ENCODE assay signal across 8 mouse cellular contexts in genomic region chr6:73249049-73249422, GRCm38 (mm10). TPM values are rescaled to one million over a fixed set of nuclear protein-coding genes. Genes with fewer than 3 reads are reported as not detected.
DNase-seq lines count a peak whose midpoint lies in the region; ATAC-seq lines count a peak whose summit lies in the region.

No protein-coding gene starts in this region.

- no peaks in the 10 kb centered on the region for H3K9me3 ChIP-seq in heart, embryonic 15.5 days (replicated peaks)
- no peaks in the 10 kb centered on the region for H3K9me3 ChIP-seq in midbrain, embryonic 14.5 days (ENCODE audit: control insufficient read depth, low read length)

- peak overlapping the region; percentile 94 for H3K4me3 ChIP-seq in heart, embryonic 15.5 days
- peak overlapping the region; percentile 95 for H3K4me3 ChIP-seq in midbrain, embryonic 14.5 days (replicated peaks; ENCODE audit: low read depth, low read length)

- WGBS in heart, embryonic 15.5 days, result 2% methylated on average over 12 of the region's 12 CpGs
- WGBS in midbrain, embryonic 14.5 days, result 11% methylated on average over 12 of the region's 12 CpGs

- ATAC-seq in heart, embryonic 15.5 days (replicated peaks; ENCODE audit: insufficient number of reproducible peaks, insufficient read depth, low FRiP score, low read depth), result no peak
- ATAC-seq in midbrain, embryonic 14.5 days (ENCODE audit: low FRiP score, low TSS enrichment), result peak; percentile 13; the same call in 1 of the 2 replicates

- peak; percentile 19 for DNase-seq in thymus, postnatal 0 days (ENCODE audit: low spot score)
- DNase-seq in thymus, postnatal 10 days (ENCODE audit: low spot score in 2 of 2), result no peak
- peak; percentile 51 to 58 for DNase-seq in cerebellum, postnatal 10 days
- peak; percentile 60 to 72 for DNase-seq in kidney, postnatal 36 days
- DNase-seq in midbrain, embryonic 14.5 days, result peak; percentile 29
- DNase-seq in layer of hippocampus, postnatal 36 days, result no peak
- no peak for DNase-seq in left cerebral cortex, adult 11 months (ENCODE audit: low spot score)

- peak overlapping the region; percentile 87 for H3K27ac ChIP-seq in heart, embryonic 15.5 days
- H3K27ac ChIP-seq in midbrain, embryonic 14.5 days (replicated peaks; ENCODE audit: low read depth, low read length), result peak overlapping the region; percentile 77; the same call in 1 of the 2 replicates

- H3K36me3 ChIP-seq in heart, embryonic 15.5 days, result no peaks in the 10 kb centered on the region
- H3K36me3 ChIP-seq in midbrain, embryonic 14.5 days (ENCODE audit: control insufficient read depth, insufficient read depth, low read length), result no peaks in the 10 kb centered on the region

- no peaks in the 10 kb centered on the region for H3K27me3 ChIP-seq in heart, embryonic 15.5 days
- no peaks in the 10 kb centered on the region for H3K27me3 ChIP-seq in midbrain, embryonic 14.5 days (ENCODE audit: control insufficient read depth, insufficient read depth, low read length)

- H3K9ac ChIP-seq in heart, embryonic 15.5 days, result peak overlapping the region; percentile 96
- peak overlapping the region; percentile 84 for H3K9ac ChIP-seq in midbrain, embryonic 14.5 days (replicated peaks; ENCODE audit: low read length)

- peak overlapping the region; percentile 77 for H3K4me2 ChIP-seq in heart, embryonic 15.5 days
- H3K4me2 ChIP-seq in midbrain, embryonic 14.5 days (ENCODE audit: low read length), result peak overlapping the region; percentile 86

- peaks cover 33% of the 10 kb centered on the region for H3K4me1 ChIP-seq in heart, embryonic 15.5 days (replicated peaks)
- H3K4me1 ChIP-seq in midbrain, embryonic 14.5 days (ENCODE audit: control insufficient read depth, insufficient read depth, low read length), result peaks cover 14% of the 10 kb centered on the region

RNA-seq across cellular contexts. Expression of gene Suclg1, which starts 0.9 kb away (rescaled TPM):
- polyA plus RNA-seq in thymus, postnatal 0 days (2015; fragmentation: Nextera tagmentation; extraction: Ambion mirVana), result 163 and 168 TPM in 2 replicates
- polyA plus RNA-seq in heart, embryonic 15.5 days (2015; fragmentation: Nextera tagmentation; extraction: Ambion mirVana), result 267 and 302 TPM in 2 replicates
- 148 and 154 TPM in 2 replicates for polyA plus RNA-seq in midbrain, embryonic 14.5 days (2014; fragmentation: Nextera tagmentation; extraction: Ambion mirVana)
- 100 to 1,000 TPM; 135 to 149 TPM for total RNA-seq in layer of hippocampus, postnatal 36 days (2021)

RNA-seq across cellular contexts. Expression of gene Dnah6, which starts 27.6 kb away (rescaled TPM):
- 0.05 and 0.06 TPM in 2 replicates for polyA plus RNA-seq in thymus, postnatal 0 days (2015; fragmentation: Nextera tagmentation; extraction: Ambion mirVana)
- polyA plus RNA-seq in heart, embryonic 15.5 days (2015; fragmentation: Nextera tagmentation; extraction: Ambion mirVana), result 0.11 TPM in 2 replicates
- 0.12 and 0.14 TPM in 2 replicates for polyA plus RNA-seq in midbrain, embryonic 14.5 days (2014; fragmentation: Nextera tagmentation; extraction: Ambion mirVana)
- under 1 TPM; 0.42 to 0.68 TPM for total RNA-seq in layer of hippocampus, postnatal 36 days (2021)

Comparison
In these comparisons a context has a peak if more than half of its experiments do, and no peak if none do; other contexts are left out.
1. DNase-seq: peak in thymus, postnatal 0 days (single experiment), cerebellum, postnatal 10 days (2 of 2), kidney, postnatal 36 days (2 of 2) and midbrain, embryonic 14.5 days (single experiment); none in thymus, postnatal 10 days (0 of 2), layer of hippocampus, postnatal 36 days (0 of 2) and left cerebral cortex, adult 11 months (single experiment).